Comparison of ENCODE assay signal across 9 mouse cellular contexts in the genomic region with DNA sequence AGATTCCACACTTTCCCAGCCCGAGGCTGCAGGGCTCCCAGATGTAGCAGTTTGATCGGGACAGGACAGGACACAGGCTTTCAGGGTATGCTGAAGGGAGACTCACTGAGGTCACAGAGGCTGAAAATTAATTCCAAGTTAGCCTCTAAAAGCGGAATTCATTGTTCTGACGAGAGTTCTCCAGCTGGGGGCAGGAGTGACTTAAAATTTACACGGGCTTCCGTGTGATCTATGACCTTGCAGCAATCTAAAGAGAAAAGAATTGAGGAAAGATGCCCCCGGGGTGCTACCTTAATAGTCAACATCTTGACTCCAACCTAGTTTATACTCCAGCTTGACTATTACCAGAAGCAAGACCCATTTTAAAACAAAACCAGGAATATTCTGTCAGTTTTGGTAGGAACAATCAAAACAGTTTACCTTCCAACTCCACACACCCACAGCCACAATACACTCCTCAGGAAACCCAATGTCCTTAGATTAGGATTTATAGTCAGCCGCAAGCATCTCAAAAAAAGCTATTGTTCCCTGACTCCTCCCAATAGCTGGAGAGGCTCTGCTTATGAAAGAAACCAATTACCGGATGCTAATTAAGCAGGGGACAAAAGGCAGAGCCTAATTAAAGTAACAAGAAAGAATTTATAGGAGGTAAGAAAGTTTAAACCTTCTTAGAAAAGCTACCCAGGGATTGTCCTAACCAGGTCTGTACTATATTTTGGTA. TPM values are rescaled to one million over a fixed set of nuclear protein-coding genes. Genes with fewer than 3 reads are reported as not detected.
DNase-seq lines count a peak whose midpoint lies in the region; ATAC-seq lines count a peak whose summit lies in the region.
"Had no signal": no experiment of that assay in that cellular context is flagged by ENCODE, and none has a peak within 500 bp of the region (broad histone marks: within the 10 kb centered on the region; RNA-seq: fewer than 3 reads in every experiment).

No protein-coding gene starts in this region.

- peaks cover 19% of the 10 kb centered on the region for H3K4me1 ChIP-seq in forebrain, embryonic 12.5 days
- peaks cover 12% of the 10 kb centered on the region for H3K4me1 ChIP-seq in forebrain, embryonic 15.5 days
- H3K4me1 ChIP-seq in neural tube, embryonic 12.5 days = peaks cover 17% of the 10 kb centered on the region

- peaks cover 15% of the 10 kb centered on the region; the same call in 1 of the 2 replicates for H3K27me3 ChIP-seq in forebrain, embryonic 12.5 days
- no peaks in the 10 kb centered on the region for H3K27me3 ChIP-seq in forebrain, embryonic 15.5 days
- no peaks in the 10 kb centered on the region for H3K27me3 ChIP-seq in neural tube, embryonic 12.5 days (replicated peaks)

- H3K9ac ChIP-seq in forebrain, embryonic 12.5 days = no peak overlapping the region; the same call in 1 of the 2 replicates
- no peak overlapping the region for H3K9ac ChIP-seq in forebrain, embryonic 15.5 days (replicated peaks)
- H3K9ac ChIP-seq in neural tube, embryonic 12.5 days = no peak overlapping the region

- no peak for DNase-seq in neural tube, embryonic 10.5 days (ENCODE audit: extremely low spot score, low spot score)
- DNase-seq in cerebellum, adult 9-10 months = peak; percentile 14
- DNase-seq in heart, postnatal 4 days = peak; percentile 69
- peak; percentile 64 for DNase-seq in lung, postnatal 25 days (ENCODE audit: low spot score)
- no peak for DNase-seq in urinary bladder, postnatal 36 days (ENCODE audit: low spot score in 2 of 2)

- 2% methylated on average over 9 of the region's 9 CpGs for WGBS in forebrain, embryonic 12.5 days
- WGBS in forebrain, embryonic 15.5 days = 2% methylated on average over 9 of the region's 9 CpGs
- WGBS in neural tube, embryonic 12.5 days = 2% methylated on average over 9 of the region's 9 CpGs

- no peak overlapping the region for H3K27ac ChIP-seq in forebrain, embryonic 12.5 days
- no peak overlapping the region for H3K27ac ChIP-seq in forebrain, embryonic 15.5 days (replicated peaks)
- H3K27ac ChIP-seq in neural tube, embryonic 12.5 days = no peak overlapping the region

- no peaks in the 10 kb centered on the region for H3K9me3 ChIP-seq in forebrain, embryonic 12.5 days
- no peaks in the 10 kb centered on the region for H3K9me3 ChIP-seq in forebrain, embryonic 15.5 days
- H3K9me3 ChIP-seq in neural tube, embryonic 12.5 days = no peaks in the 10 kb centered on the region

- no peaks in the 10 kb centered on the region for H3K36me3 ChIP-seq in forebrain, embryonic 12.5 days (replicated peaks)
- no peaks in the 10 kb centered on the region for H3K36me3 ChIP-seq in forebrain, embryonic 15.5 days
- H3K36me3 ChIP-seq in neural tube, embryonic 12.5 days = no peaks in the 10 kb centered on the region

- no peak overlapping the region for H3K4me3 ChIP-seq in forebrain, embryonic 12.5 days (replicated peaks)
- no peak overlapping the region for H3K4me3 ChIP-seq in forebrain, embryonic 15.5 days
- H3K4me3 ChIP-seq in neural tube, embryonic 12.5 days = no peak overlapping the region

- 0 out of 2 replicates have a peak overlapping the region, but pooled peaks have one; percentile 2 for H3K4me2 ChIP-seq in forebrain, embryonic 12.5 days
- no peak overlapping the region for H3K4me2 ChIP-seq in forebrain, embryonic 15.5 days (replicated peaks)
- H3K4me2 ChIP-seq in neural tube, embryonic 12.5 days (replicated peaks) = 0 out of 2 replicates have a peak overlapping the region, but pooled peaks have one; percentile 0

- no peak for ATAC-seq in forebrain, embryonic 12.5 days (ENCODE audit: low FRiP score)
- no peak for ATAC-seq in forebrain, embryonic 15.5 days (replicated peaks)
- ATAC-seq in neural tube, embryonic 12.5 days (ENCODE audit: low FRiP score, low read depth) = 0 out of 2 replicates have a peak, but pooled peaks have one; percentile 41

RNA-seq across cellular contexts. Expression of gene Ifitm2, which starts 3.6 kb away (rescaled TPM):
- 178 and 217 TPM in 2 replicates for polyA plus RNA-seq in forebrain, embryonic 12.5 days (2016; fragmentation: Nextera tagmentation; extraction: Ambion mirVana)
- polyA plus RNA-seq in forebrain, embryonic 15.5 days (2015; fragmentation: Nextera tagmentation; extraction: Ambion mirVana) = 126 and 142 TPM in 2 replicates
- polyA plus RNA-seq in neural tube, embryonic 12.5 days (2016; fragmentation: Nextera tagmentation; extraction: Ambion mirVana) = 314 and 316 TPM in 2 replicates
- total RNA-seq in heart, postnatal 4 days (2021) = 100 to 1,000 TPM; 178 to 182 TPM

RNA-seq across cellular contexts. Expression of gene Gm45717, which starts 3.6 kb away (rescaled TPM):
- polyA plus RNA-seq in forebrain, embryonic 12.5 days (2016; fragmentation: Nextera tagmentation; extraction: Ambion mirVana) = not detected in 2 replicates
- not detected in 2 replicates for polyA plus RNA-seq in forebrain, embryonic 15.5 days (2015; fragmentation: Nextera tagmentation; extraction: Ambion mirVana)
- polyA plus RNA-seq in neural tube, embryonic 12.5 days (2016; fragmentation: Nextera tagmentation; extraction: Ambion mirVana) = 0.55 TPM in 1 of 2 replicates, not detected in the other
- not detected for total RNA-seq in heart, postnatal 4 days (2021)
- total RNA-seq: layer of hippocampus, adult 8-10 months had no signal

RNA-seq across cellular contexts. Expression of gene Ifitm1, which starts 7.7 kb away (rescaled TPM):
- 5.8 and 6.2 TPM in 2 replicates for polyA plus RNA-seq in forebrain, embryonic 12.5 days (2016; fragmentation: Nextera tagmentation; extraction: Ambion mirVana)
- polyA plus RNA-seq in forebrain, embryonic 15.5 days (2015; fragmentation: Nextera tagmentation; extraction: Ambion mirVana) = 6.5 and 7.6 TPM in 2 replicates
- polyA plus RNA-seq in neural tube, embryonic 12.5 days (2016; fragmentation: Nextera tagmentation; extraction: Ambion mirVana) = 10.1 and 13.6 TPM in 2 replicates
- 1 to 10 TPM; 2.6 to 3.0 TPM for total RNA-seq in heart, postnatal 4 days (2021)

RNA-seq across cellular contexts. Expression of gene Ifitm5, which starts 9.2 kb away (rescaled TPM):
- 0.78 and 1.4 TPM in 2 replicates for polyA plus RNA-seq in forebrain, embryonic 12.5 days (2016; fragmentation: Nextera tagmentation; extraction: Ambion mirVana)
- 0.51 and 0.70 TPM in 2 replicates for polyA plus RNA-seq in forebrain, embryonic 15.5 days (2015; fragmentation: Nextera tagmentation; extraction: Ambion mirVana)
- 1.2 and 1.6 TPM in 2 replicates for polyA plus RNA-seq in neural tube, embryonic 12.5 days (2016; fragmentation: Nextera tagmentation; extraction: Ambion mirVana)
- 1 to 10 TPM in 1 of 2 experiments, under 1 TPM in 1; 0.72 to 1.4 TPM for total RNA-seq in heart, postnatal 4 days (2021)
- total RNA-seq: layer of hippocampus, adult 8-10 months had no signal

RNA-seq across cellular contexts. Expression of gene Pgghg, which starts 18.1 kb away (rescaled TPM):
- 12.7 and 12.9 TPM in 2 replicates for polyA plus RNA-seq in forebrain, embryonic 12.5 days (2016; fragmentation: Nextera tagmentation; extraction: Ambion mirVana)
- polyA plus RNA-seq in forebrain, embryonic 15.5 days (2015; fragmentation: Nextera tagmentation; extraction: Ambion mirVana) = 8.5 and 8.7 TPM in 2 replicates
- 11.2 and 12.2 TPM in 2 replicates for polyA plus RNA-seq in neural tube, embryonic 12.5 days (2016; fragmentation: Nextera tagmentation; extraction: Ambion mirVana)
- total RNA-seq in heart, postnatal 4 days (2021) = 1 to 10 TPM; 8.4 to 8.7 TPM

Comparison
In these comparisons a context has a peak if more than half of its experiments do, and no peak if none do; other contexts are left out.
1. DNase-seq: peak in cerebellum, adult 9-10 months (single experiment), heart, postnatal 4 days (single experiment) and lung, postnatal 25 days (single experiment); none in neural tube, embryonic 10.5 days (single experiment) and urinary bladder, postnatal 36 days (0 of 2).